Mouse (Mus musculus) olfactory bulb, adult 2 months (tissue): Measurements from ENCODE around the gene Pla2g4a.

Experiments used
- CTCF ChIP-seq: fragments of 200-500 bp; IDR thresholded peaks from 2 replicates; pipeline ENCODE4 v1.5.1; 2012; ENCODE audit warnings: low read depth, mild to moderate bottlenecking, low read length, moderate library complexity; ENCODE audit not compliant: insufficient read depth
- POLR2A ChIP-seq: fragments of 200-500 bp; IDR thresholded peaks from 2 replicates; pipeline ENCODE4 v1.6.1; 2012; ENCODE audit warnings: mild to moderate bottlenecking, low read depth, low read length, moderate library complexity; ENCODE audit not compliant: insufficient read depth

DNA sequence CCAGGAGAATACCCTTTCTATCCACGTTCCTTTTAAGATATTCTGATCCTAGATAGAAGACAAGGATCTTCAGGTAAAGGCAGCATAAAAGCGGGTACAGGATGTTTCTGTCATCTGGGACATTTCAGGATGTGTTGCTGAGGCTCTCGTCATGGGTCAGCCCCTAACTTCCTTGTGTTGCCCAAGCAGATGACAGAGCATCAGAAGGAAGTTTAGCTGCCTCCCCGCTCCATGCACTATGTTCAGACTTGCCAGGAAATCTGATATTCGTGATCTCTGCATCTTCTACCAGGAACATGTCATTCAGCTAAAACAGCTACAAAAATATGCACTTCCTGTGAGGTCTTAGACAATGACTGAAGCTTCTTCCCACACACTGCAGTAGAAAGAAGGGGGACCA, 70.0 kb downstream of the Pla2g4a start:
- TF ChIP-seq CTCF, result no peak
- TF ChIP-seq POLR2A, result no peak
